ENCODE assay signal across 8 mouse cellular contexts in the genomic region with DNA sequence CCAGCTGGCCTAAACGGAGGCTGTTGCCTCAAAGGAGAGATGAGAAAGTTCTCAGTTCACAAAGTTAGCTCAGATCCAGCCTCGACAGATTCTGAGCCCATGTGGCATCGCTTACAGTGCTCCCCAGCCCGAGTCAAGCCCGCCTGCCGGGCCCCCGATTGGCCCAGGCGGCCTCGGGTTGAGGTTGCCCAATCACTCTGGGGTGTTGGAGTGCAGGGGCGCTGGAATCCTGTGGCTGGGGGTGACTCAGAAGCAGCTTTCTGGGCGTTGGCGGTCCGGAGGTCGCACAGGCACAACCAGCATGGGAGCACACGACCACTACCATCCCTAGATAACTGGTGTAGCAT. TPM values are rescaled to one million over a fixed set of nuclear protein-coding genes. Genes with fewer than 3 reads are reported as not detected.
A peak's percentile ranks its signal among the peaks of the same experiment; 100 is the strongest.
DNase-seq lines count a peak whose midpoint lies in the region; ATAC-seq and TF ChIP-seq lines count a peak whose summit lies in the region.

No protein-coding gene starts in this region.

- TF ChIP-seq POLR2A in bone marrow, adult 2 months (IDR thresholded peaks at IDR 0.05; ENCODE audit: borderline replicate concordance, control insufficient read depth, low read depth, low read length): no peak

- ATAC-seq in neural tube, embryonic 11.5 days (ENCODE audit: insufficient read depth, low FRiP score, low TSS enrichment): peak; percentile 54

- peak overlapping the region; percentile 77 for H3K27ac ChIP-seq in left cerebral cortex, adult 2 months
- peak overlapping the region; percentile 21; the same call in 1 of the 2 replicates for H3K27ac ChIP-seq in bone marrow, adult 2 months (ENCODE audit: control insufficient read depth, insufficient read depth, low read depth, low read length, poor library complexity)
- peak overlapping the region; percentile 67; the same call in 1 of the 2 replicates for H3K27ac ChIP-seq in neural tube, embryonic 11.5 days (ENCODE audit: low read depth, low read length)

- 5% methylated on average over 15 of the region's 15 CpGs for WGBS in bone marrow, adult 2 months
- under 1% methylated on average over 15 of the region's 15 CpGs for WGBS in neural tube, embryonic 11.5 days

- H3K36me3 ChIP-seq in neural tube, embryonic 11.5 days (ENCODE audit: control insufficient read depth, insufficient read depth, low read length): no peaks in the 10 kb centered on the region

- DNase-seq in left cerebral cortex, adult 2 months (ENCODE audit: extremely low spot score in 1 of 2, low spot score in 2 of 2): peak; percentile 21 to 31
- DNase-seq in left cerebral cortex, adult 11 months (ENCODE audit: low spot score): no peak
- peak; percentile 56 to 67 for DNase-seq in gastrocnemius, postnatal 36 days
- DNase-seq in induced T-regulatory cell, adult 2 months (ENCODE audit: low read depth): peak; percentile 28
- DNase-seq in lung, adult 18-20 months: peak; percentile 63 to 66
- no peak for DNase-seq in neural tube, embryonic 11.5 days (ENCODE audit: low spot score)
- peak; percentile 18 to 29 for DNase-seq in thymus, postnatal 36 days

- no peaks in the 10 kb centered on the region for H3K27me3 ChIP-seq in neural tube, embryonic 11.5 days (ENCODE audit: control insufficient read depth, insufficient read depth, low read length)

- no peaks in the 10 kb centered on the region for H3K4me1 ChIP-seq in bone marrow, adult 2 months (ENCODE audit: control insufficient read depth, insufficient read depth, low read length)
- H3K4me1 ChIP-seq in neural tube, embryonic 11.5 days (ENCODE audit: control insufficient read depth, insufficient read depth, low read length): no peaks in the 10 kb centered on the region

- peak overlapping the region; percentile 66 for H3K4me2 ChIP-seq in neural tube, embryonic 11.5 days (ENCODE audit: low read depth)

- H3K9me3 ChIP-seq in neural tube, embryonic 11.5 days (ENCODE audit: control insufficient read depth, low read length): no peaks in the 10 kb centered on the region

- intact Hi-C loops in left cerebral cortex, adult 2 months (cut with DNase I): loop anchor here (2.0 to 10.0 kb wide), 2 partner anchors 74 to 172 kb away; a partner anchor contains a TSS
- intact Hi-C loops in gastrocnemius, postnatal 36 days (cut with DNase I): no loop called here

- TF ChIP-seq CTCF in left cerebral cortex, adult 2 months (IDR thresholded peaks at IDR 0.05): no peak
- no peak for TF ChIP-seq CTCF in bone marrow, adult 2 months (IDR thresholded peaks at IDR 0.05; ENCODE audit: control insufficient read depth, insufficient read depth, low read length)

- H3K4me3 ChIP-seq in left cerebral cortex, adult 2 months: peak overlapping the region; percentile 84
- peak overlapping the region; percentile 57 for H3K4me3 ChIP-seq in bone marrow, adult 2 months (replicated peaks; ENCODE audit: control insufficient read depth, low read depth, low read length)
- peak overlapping the region; percentile 90 for H3K4me3 ChIP-seq in neural tube, embryonic 11.5 days (ENCODE audit: low read depth, low read length)

- H3K9ac ChIP-seq in neural tube, embryonic 11.5 days (ENCODE audit: low read length): peak overlapping the region; percentile 74

RNA-seq across cellular contexts. Expression of a gene that starts 1.1 kb away (rescaled TPM):
- 1 to 10 TPM; 6.3 to 7.4 TPM for total RNA-seq in left cerebral cortex, adult 2 months (2021)
- polyA plus RNA-seq in bone marrow, adult 2 months (2011; ENCODE audit: insufficient read depth, insufficient read length, low replicate concordance, missing spikeins): 3.0 and 4.8 TPM in 2 replicates
- 1 to 10 TPM; 3.5 to 4.5 TPM for total RNA-seq in gastrocnemius, postnatal 36 days (2021)
- 28.2 and 32.6 TPM in 2 replicates for polyA plus RNA-seq in neural tube, embryonic 11.5 days (2014; fragmentation: Nextera tagmentation; extraction: Ambion mirVana)

Comparison
In these comparisons a context has a peak if more than half of its experiments do, and no peak if none do; other contexts are left out.
1. DNase-seq: peak in left cerebral cortex, adult 2 months (2 of 2), gastrocnemius, postnatal 36 days (2 of 2), induced T-regulatory cell, adult 2 months (single experiment), lung, adult 18-20 months (2 of 2) and thymus, postnatal 36 days (2 of 2); none in left cerebral cortex, adult 11 months (single experiment) and neural tube, embryonic 11.5 days (single experiment).
2. H3K27ac ChIP-seq: peak in every context shown above with its lines; median percentile 77 in left cerebral cortex, adult 2 months; 67 in neural tube, embryonic 11.5 days; 21 in bone marrow, adult 2 months.
3. Peak in every context shown above with its lines, with median percentiles within 50 percentile points of each other: H3K4me3 ChIP-seq.